Mouse (Mus musculus): ENCODE measurements around the gene Bclaf1.

The Bclaf1 gene

GRCm38 (mm10) chr10:20311918-20312735 lies at the start of gene Bclaf1:
Bclaf1 (plus strand) TSS chr10:20312469.
- DNase-seq: peak; percentile 100

- no peak for DNase-seq
These were observed 49.4 kb upstream of the Bclaf1 start for GRCm38 (mm10) chr10:20262896-20263295.

- DNase-seq: no peak
These were observed 47.8 kb upstream of the Bclaf1 start for GRCm38 (mm10) chr10:20264479-20264878.

- no peak for DNase-seq
These were observed 45.2 kb upstream of the Bclaf1 start for GRCm38 (mm10) chr10:20267032-20267431.

- no peak for DNase-seq
These were observed 43.3 kb upstream of the Bclaf1 start for GRCm38 (mm10) chr10:20268945-20269344.

- no peak for DNase-seq
These were observed 39.9 kb upstream of the Bclaf1 start for GRCm38 (mm10) chr10:20272380-20272779.

GRCm38 (mm10) chr10:20273278-20273677 lies 39.0 kb upstream of the Bclaf1 start:
- no peak for DNase-seq

- DNase-seq: no peak
These were observed 38.2 kb upstream of the Bclaf1 start for GRCm38 (mm10) chr10:20274022-20274421.

- DNase-seq: no peak
These were observed 30.8 kb upstream of the Bclaf1 start for GRCm38 (mm10) chr10:20281456-20281855.

- DNase-seq: peak; percentile 94
These were observed 26.8 kb upstream of the Bclaf1 start for GRCm38 (mm10) chr10:20285289-20285975.

GRCm38 (mm10) chr10:20285994-20286836 lies 26.1 kb upstream of the Bclaf1 start:
- peak; percentile 59 for DNase-seq

- peak; percentile 40 for DNase-seq
These were observed 24.9 kb upstream of the Bclaf1 start for GRCm38 (mm10) chr10:20287369-20287768.

- DNase-seq: peak; percentile 92
These were observed 21.8 kb upstream of the Bclaf1 start for GRCm38 (mm10) chr10:20290467-20290883.

GRCm38 (mm10) chr10:20295961-20296360 lies 16.3 kb upstream of the Bclaf1 start:
- DNase-seq: no peak

- no peak for DNase-seq
These were observed 13.9 kb upstream of the Bclaf1 start for GRCm38 (mm10) chr10:20298152-20298920.

- DNase-seq: no peak
These were observed 13.2 kb upstream of the Bclaf1 start for GRCm38 (mm10) chr10:20299114-20299513.

GRCm38 (mm10) chr10:20310969-20311769 lies 1.1 kb upstream of the Bclaf1 start:
- DNase-seq: no peak

- peak; percentile 94 for DNase-seq
These were observed 550 bp downstream of the Bclaf1 start for GRCm38 (mm10) chr10:20312736-20313301.

- DNase-seq: no peak
These were observed 1.2 kb downstream of the Bclaf1 start for GRCm38 (mm10) chr10:20313447-20313846.

GRCm38 (mm10) chr10:20313941-20314340 lies 1.7 kb downstream of the Bclaf1 start:
- no peak for DNase-seq

- DNase-seq: peak; percentile 19
These were observed 2.5 kb downstream of the Bclaf1 start for GRCm38 (mm10) chr10:20314797-20315196.
